Mouse (Mus musculus) thymus, adult 2 months (tissue): Measurements from ENCODE around the gene Tacc2.

Source experiments
- CTCF ChIP-seq: fragments of 200-500 bp; IDR thresholded peaks from 2 replicates; pipeline ENCODE4 v1.5.1; 2012; ENCODE audit warnings: mild to moderate bottlenecking, control low read depth, low read length, moderate library complexity, borderline replicate concordance; ENCODE audit not compliant: control insufficient read depth, poor library complexity, insufficient read depth; ENCODE audit errors: extremely low read depth
- POLR2A ChIP-seq: fragments of 200-500 bp; IDR thresholded peaks from 2 replicates; pipeline ENCODE4 v1.6.1; 2012; ENCODE audit warnings: mild to moderate bottlenecking, low read length, control low read depth, moderate library complexity; ENCODE audit not compliant: control insufficient read depth, poor library complexity, insufficient read depth; ENCODE audit errors: extremely low read depth

DNA sequence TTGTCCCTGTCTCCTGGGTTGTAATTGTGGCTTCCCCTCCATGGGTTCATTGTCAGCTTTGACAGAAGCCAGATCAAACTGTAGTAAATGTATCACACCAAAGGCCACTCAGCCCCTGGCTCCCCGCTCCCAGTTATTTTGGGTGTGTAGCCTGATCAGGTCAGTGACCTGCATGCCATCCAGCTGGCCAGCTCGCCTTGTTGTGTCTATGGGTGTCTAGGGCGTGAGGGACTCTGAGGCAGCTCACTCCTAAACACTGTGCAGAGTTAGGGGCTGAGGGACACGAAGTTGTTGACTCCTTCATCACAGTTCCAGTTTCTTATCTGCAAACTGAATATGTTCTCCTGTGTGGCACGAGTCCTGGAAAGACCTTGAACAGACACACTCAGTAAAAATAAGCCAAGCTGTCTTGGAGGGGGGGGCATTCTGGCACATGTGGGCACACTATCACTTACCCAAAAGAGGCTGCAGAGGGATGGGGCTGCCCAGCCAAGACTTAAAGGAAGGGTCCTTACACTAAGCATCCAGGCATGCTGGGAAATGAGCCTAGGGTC, 203.7 kb downstream of the Tacc2 start:
- TF ChIP-seq CTCF, result no peak
- TF ChIP-seq POLR2A, result no peak
